Mouse (Mus musculus) hindbrain, embryonic 14.5 days (tissue): ENCODE results near the gene Usp37. TPM values are rescaled to one million over a fixed set of nuclear protein-coding genes. Genes with fewer than 3 reads are reported as not detected.

Source experiments
- ATAC-seq: fragments of 200-750 bp; cut with Nextera tagmentation; 2 replicates; pipeline ENCODE4 v1.8.0; 2017; ENCODE audit warnings: moderate number of reproducible peaks, mild to moderate bottlenecking, moderate TSS enrichment, moderate library complexity; ENCODE audit not compliant: low FRiP score
- DNase-seq: peaks from one replicate; pipeline ENCODE4 v3.0.0-alpha.2; 2015; ENCODE audit warnings: low spot score
- H3K27ac ChIP-seq: fragments of 300-500 bp; sonication (generic); 2 replicates; pipeline ENCODE4 v1.5.1; 2014; ENCODE audit warnings: mild to moderate bottlenecking, moderate library complexity
- H3K27me3 ChIP-seq: fragments of 300-500 bp; sonication (generic); 2 replicates; pipeline ENCODE4 v1.6.1; 2014; ENCODE audit warnings: mild to moderate bottlenecking, low read length, mixed read lengths; ENCODE audit not compliant: control insufficient read depth, insufficient read depth
- H3K36me3 ChIP-seq: fragments of 300-500 bp; sonication (generic); replicated peaks from 2 replicates; pipeline ENCODE4 v1.6.1; 2014; ENCODE audit not compliant: control insufficient read depth, insufficient read depth
- H3K4me1 ChIP-seq: fragments of 300-500 bp; sonication (generic); replicated peaks from 2 replicates; pipeline ENCODE4 v1.6.1; 2014; ENCODE audit warnings: antibody characterized with exemption, low read length, mixed read lengths; ENCODE audit not compliant: control insufficient read depth, insufficient read depth
- H3K4me2 ChIP-seq: fragments of 300-500 bp; sonication (generic); replicated peaks from 2 replicates; pipeline ENCODE4 v1.6.1; 2014; ENCODE audit warnings: mild to moderate bottlenecking, moderate library complexity
- H3K4me3 ChIP-seq: fragments of 300-500 bp; sonication (generic); replicated peaks from 2 replicates; pipeline ENCODE4 v1.5.1; 2014; ENCODE audit warnings: mild to moderate bottlenecking, low read length
- H3K9ac ChIP-seq: fragments of 300-500 bp; sonication (generic); 2 replicates; pipeline ENCODE4 v1.6.1; 2014
- H3K9me3 ChIP-seq: fragments of 300-500 bp; sonication (generic); 2 replicates; pipeline ENCODE4 v1.6.1; 2016; ENCODE audit warnings: low read length; ENCODE audit not compliant: control insufficient read depth
- WGBS: fragments of 180-500 bp; shearing (Covaris S2); extraction: QIAGEN DNeasy Blood & Tissue Kit; methylation state at CpG from one replicate; pipeline ENCODE4 v1.1.7; 2014; 5-methylcytosine and 5-hydroxymethylcytosine counted together
- polyA plus RNA-seq: library from polyadenylated mRNA; unstranded; fragments of >200 nt; fragmentation: Nextera tagmentation; extraction: Ambion mirVana; gene quantifications from 2 replicates; pipeline ENCODE4 v1.2.1, GENCODE M21; 2014

The Usp37 gene
- polyA plus RNA-seq, 1 experiment from 2014 or later: 26.5 TPM

DNA sequence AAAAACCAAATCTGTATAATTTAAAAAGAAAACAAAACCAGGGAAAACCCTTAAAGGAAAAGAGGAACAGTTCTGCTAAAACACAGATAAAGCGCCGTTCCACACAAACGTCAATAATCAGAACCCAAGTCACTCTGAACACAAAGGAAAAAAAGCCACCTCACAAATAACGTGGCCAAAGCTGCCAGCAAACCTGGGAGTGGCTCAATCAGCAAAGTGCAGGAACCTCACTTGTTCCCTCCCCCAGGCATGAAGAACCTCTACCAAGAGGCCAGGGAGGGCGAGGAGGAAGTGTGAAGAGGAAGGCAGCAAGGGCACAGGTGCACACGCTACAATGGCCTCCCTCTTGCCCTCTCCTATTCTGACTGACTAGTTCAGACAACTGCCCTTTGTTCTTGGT lies 108.5 kb downstream of the Usp37 start:
- Histone ChIP-seq H3K9ac (no peak overlapping the region), H3K9me3 (no peaks in the 10 kb centered on the region), H3K27me3 (no peaks in the 10 kb centered on the region), H3K4me3 (no peak overlapping the region), H3K27ac (no peak overlapping the region), H3K4me1 (no peaks in the 10 kb centered on the region), H3K36me3 (peaks cover 38% of the 10 kb centered on the region), H3K4me2 (no peak overlapping the region)
- ATAC-seq: no peak
- no peak for DNase-seq
- WGBS: 93% methylated on average over 6 of the region's 6 CpGs

DNA sequence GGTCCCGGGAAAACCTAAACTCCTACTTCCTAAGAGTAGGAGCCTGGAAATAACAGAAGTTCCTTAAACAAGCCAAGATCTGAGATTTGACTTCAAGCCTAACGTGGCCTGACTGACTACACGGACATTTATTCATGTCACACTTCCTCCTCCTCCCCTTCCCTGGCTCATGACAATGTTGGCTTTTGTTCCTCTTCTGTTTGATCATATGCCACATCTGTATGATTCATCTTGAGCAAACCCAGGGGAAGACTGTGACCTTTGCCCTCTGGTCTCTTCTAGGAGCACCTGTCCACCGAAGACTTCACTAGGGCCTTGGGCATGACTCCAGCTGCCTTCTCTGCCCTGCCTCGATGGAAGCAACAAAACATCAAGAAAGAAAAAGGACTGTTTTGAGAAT lies 109.5 kb downstream of the Usp37 start:
- Histone ChIP-seq H3K27me3 (no peaks in the 10 kb centered on the region), H3K4me3 (no peak overlapping the region), H3K27ac (no peak overlapping the region), H3K4me2 (no peak overlapping the region), H3K4me1 (no peaks in the 10 kb centered on the region), H3K9me3 (no peaks in the 10 kb centered on the region), H3K9ac (no peak overlapping the region), H3K36me3 (peaks cover 28% of the 10 kb centered on the region)
- DNase-seq: no peak
- WGBS: 70% methylated on average over 5 of the region's 5 CpGs
- no peak for ATAC-seq

DNA sequence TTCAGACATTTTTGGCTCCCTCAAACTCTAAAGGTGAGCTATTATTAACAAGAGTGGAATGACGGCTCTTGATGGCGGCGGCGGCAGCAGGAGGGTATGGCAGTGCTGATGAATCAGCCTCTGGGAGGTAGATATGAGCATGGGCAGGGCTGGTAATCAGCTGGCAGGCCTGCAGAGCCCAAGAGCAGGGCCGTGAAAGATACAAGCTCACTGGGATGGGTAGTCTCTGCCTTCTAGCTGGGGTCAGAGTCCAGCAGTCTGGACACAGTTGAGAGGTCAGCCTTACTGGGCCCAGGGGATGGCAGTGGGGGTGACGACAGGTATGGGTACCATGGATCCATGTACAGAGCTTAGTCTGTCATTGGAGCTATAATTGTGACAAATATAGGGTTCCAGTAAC lies 110.9 kb downstream of the Usp37 start:
- no peak for DNase-seq
- no peak overlapping the region for H3K4me2 ChIP-seq
- H3K4me3 ChIP-seq: no peak overlapping the region
- H3K27ac ChIP-seq: no peak overlapping the region
- H3K9ac ChIP-seq: no peak overlapping the region
- H3K9me3 ChIP-seq: no peaks in the 10 kb centered on the region
- peaks cover 14% of the 10 kb centered on the region for H3K36me3 ChIP-seq
- no peaks in the 10 kb centered on the region for H3K4me1 ChIP-seq
- no peaks in the 10 kb centered on the region for H3K27me3 ChIP-seq
- no peak for ATAC-seq
- 91% methylated on average over 6 of the region's 6 CpGs for WGBS

DNA sequence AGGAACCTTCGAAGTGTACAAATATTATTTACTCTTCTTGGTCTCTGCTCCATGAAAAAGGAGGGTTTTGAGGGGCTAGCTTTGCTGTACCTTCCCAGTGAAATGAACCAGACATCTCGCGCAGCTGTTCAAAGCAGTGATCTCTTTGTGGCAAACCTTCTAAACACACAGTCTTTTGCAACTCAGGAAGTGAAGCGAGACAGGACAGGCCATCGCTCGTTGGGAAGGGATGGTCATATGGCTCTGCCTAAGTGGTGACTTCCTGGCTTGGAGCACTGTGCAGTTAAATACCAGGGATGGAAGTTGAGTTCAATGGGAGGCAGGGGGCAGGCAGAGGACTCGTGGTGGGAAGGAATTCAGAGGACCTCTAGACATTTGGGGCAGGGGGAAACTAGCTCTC lies 118.2 kb downstream of the Usp37 start:
- Histone ChIP-seq H3K36me3 (no peaks in the 10 kb centered on the region), H3K9me3 (no peaks in the 10 kb centered on the region), H3K4me3 (no peak overlapping the region), H3K27ac (no peak overlapping the region), H3K9ac (no peak overlapping the region), H3K27me3 (no peaks in the 10 kb centered on the region), H3K4me1 (no peaks in the 10 kb centered on the region), H3K4me2 (no peak overlapping the region)
- DNase-seq (no peak), ATAC-seq (no peak)
- WGBS: 79% methylated on average over 7 of the region's 7 CpGs

DNA sequence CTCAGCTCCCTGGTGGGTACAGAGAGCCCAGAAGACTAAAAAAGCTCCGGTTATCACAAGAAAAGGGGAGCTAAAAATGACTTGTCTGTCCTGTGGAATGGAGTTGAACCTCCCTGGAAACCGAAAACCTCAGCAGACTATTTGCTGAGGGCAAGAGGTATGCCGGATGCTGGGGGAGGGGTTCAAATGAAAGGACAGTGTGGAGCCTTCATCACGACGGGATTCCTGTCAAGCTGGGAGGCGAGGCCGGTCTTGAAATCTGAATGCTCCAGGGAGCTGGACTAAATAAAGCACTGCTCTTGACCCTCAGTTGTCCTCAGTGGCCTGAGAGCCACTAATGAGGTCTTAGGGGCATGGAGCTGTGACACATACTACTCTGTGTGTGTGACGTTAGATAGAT lies 120.9 kb downstream of the Usp37 start:
- Histone ChIP-seq H3K4me2 (no peak overlapping the region), H3K9me3 (no peaks in the 10 kb centered on the region), H3K9ac (no peak overlapping the region), H3K4me3 (no peak overlapping the region), H3K36me3 (no peaks in the 10 kb centered on the region), H3K4me1 (no peaks in the 10 kb centered on the region), H3K27me3 (no peaks in the 10 kb centered on the region), H3K27ac (no peak overlapping the region)
- DNase-seq: no peak
- ATAC-seq: no peak
- WGBS: 21% methylated on average over 8 of the region's 8 CpGs

DNA sequence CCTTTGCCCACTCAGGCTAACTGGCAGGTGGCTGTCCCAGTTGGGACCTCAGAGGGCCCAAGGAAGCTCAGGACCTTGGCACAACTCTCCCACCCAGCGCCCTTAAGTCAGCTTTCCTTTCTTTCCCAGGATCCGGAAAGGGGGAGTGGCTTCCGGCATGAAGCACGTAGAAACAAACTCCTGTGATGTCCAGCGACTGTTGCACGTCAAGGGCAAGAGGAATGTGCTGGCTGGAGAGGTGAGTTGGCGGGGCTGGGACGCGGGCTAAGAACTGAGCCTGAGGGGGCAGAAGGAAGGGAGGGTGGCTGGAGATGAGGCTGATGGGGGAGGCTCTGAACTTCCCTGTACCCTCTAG lies 124.7 kb downstream of the Usp37 start:
- Histone ChIP-seq H3K4me2 (no peak overlapping the region), H3K4me3 (no peak overlapping the region), H3K9ac (no peak overlapping the region), H3K27ac (no peak overlapping the region), H3K4me1 (no peaks in the 10 kb centered on the region), H3K36me3 (no peaks in the 10 kb centered on the region), H3K9me3 (no peaks in the 10 kb centered on the region), H3K27me3 (no peaks in the 10 kb centered on the region)
- DNase-seq: no peak
- no peak for ATAC-seq
- 72% methylated on average over 9 of the region's 9 CpGs for WGBS

DNA sequence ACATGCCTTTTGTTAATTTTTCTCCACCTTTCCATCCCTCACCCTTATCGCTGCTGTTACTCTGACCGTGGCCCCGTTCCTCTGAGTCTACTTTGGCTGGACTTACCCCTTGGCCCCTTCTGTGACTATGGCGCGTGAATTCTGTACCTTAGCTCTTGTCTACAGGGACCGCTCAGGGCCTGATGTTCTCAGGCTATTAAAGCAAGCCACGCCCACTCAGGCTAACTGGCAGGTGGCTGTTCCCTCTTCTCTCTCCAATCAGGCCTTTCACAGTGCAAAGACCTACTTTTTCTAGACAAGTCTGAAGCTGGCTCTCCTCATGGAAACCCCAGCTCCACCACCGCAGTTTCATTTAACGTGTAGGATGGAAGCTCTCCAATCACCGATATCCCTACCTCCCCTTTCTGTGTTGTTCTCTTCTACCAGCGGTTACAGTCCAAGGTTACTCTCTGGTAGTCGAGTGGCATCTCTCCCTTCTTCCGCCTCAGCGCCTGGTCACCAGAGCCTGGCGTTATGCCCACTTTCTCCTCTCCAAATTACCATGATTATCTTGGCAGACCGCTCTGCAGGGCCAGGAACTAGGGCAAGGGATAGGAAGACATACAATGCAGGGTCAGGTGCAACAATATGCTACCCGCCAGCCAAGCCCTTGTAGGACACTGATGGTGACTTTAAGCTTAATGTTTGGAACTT lies 125.2 kb downstream of the Usp37 start:
- Histone ChIP-seq H3K9ac (no peak overlapping the region), H3K4me3 (no peak overlapping the region), H3K4me1 (no peaks in the 10 kb centered on the region), H3K4me2 (no peak overlapping the region), H3K27ac (no peak overlapping the region), H3K27me3 (no peaks in the 10 kb centered on the region), H3K36me3 (no peaks in the 10 kb centered on the region), H3K9me3 (no peaks in the 10 kb centered on the region)
- DNase-seq: no peak
- WGBS: 82% methylated on average over 17 of the region's 17 CpGs
- no peak for ATAC-seq

DNA sequence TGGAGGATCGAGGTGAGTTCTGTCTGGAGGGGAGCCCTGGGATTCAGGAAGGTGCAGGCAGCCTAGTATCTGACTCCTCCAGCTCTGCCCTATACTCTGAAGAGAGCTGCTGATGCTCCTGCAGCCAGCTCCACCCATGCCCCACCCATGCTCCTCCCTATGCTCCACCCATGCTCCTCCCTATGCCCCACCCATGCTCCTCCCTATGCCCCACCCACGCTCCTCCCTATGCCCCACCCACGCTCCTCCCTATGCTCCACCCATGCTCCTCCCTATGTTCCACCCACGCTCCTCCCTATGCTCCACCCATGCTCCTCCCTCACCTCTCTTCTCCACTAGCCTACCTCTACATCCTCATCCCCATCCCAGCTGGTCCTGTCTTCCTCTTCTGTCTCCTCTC lies 128.9 kb downstream of the Usp37 start:
- 40% methylated on average over 4 of the region's 4 CpGs for WGBS
- no peak for ATAC-seq
- no peak overlapping the region for H3K4me3 ChIP-seq
- H3K36me3 ChIP-seq: no peaks in the 10 kb centered on the region
- no peaks in the 10 kb centered on the region for H3K9me3 ChIP-seq
- H3K27me3 ChIP-seq: no peaks in the 10 kb centered on the region
- no peak overlapping the region for H3K27ac ChIP-seq
- H3K4me1 ChIP-seq: no peaks in the 10 kb centered on the region
- H3K9ac ChIP-seq: no peak overlapping the region
- no peak overlapping the region for H3K4me2 ChIP-seq
- DNase-seq: no peak

DNA sequence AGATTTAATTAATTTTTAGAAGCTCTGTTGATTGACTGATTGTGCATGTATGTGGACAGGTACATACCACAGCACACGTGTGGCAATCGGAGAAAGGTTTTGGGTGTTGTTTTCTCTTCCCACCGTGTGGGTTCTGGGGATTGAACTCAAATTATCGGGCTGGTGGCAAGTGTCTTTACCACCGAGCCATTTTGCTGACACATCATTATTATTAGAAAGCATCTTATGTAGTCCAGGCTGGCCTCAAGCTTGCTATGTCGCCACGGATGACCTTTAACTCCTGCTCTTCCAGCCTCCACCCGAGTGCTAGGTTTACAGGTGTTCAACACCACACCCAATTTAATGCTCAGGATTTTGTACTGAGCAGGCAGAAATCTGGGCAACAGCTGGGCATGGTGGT lies 131.4 kb downstream of the Usp37 start:
- H3K4me2 ChIP-seq: no peak overlapping the region
- H3K9ac ChIP-seq: no peak overlapping the region
- H3K27me3 ChIP-seq: no peaks in the 10 kb centered on the region
- H3K36me3 ChIP-seq: no peaks in the 10 kb centered on the region
- H3K4me1 ChIP-seq: no peaks in the 10 kb centered on the region
- H3K9me3 ChIP-seq: no peaks in the 10 kb centered on the region
- DNase-seq (no peak), ATAC-seq (no peak)
- 81% methylated on average over 8 of the region's 8 CpGs for WGBS
- H3K4me3 ChIP-seq: no peak overlapping the region
- no peak overlapping the region for H3K27ac ChIP-seq

DNA sequence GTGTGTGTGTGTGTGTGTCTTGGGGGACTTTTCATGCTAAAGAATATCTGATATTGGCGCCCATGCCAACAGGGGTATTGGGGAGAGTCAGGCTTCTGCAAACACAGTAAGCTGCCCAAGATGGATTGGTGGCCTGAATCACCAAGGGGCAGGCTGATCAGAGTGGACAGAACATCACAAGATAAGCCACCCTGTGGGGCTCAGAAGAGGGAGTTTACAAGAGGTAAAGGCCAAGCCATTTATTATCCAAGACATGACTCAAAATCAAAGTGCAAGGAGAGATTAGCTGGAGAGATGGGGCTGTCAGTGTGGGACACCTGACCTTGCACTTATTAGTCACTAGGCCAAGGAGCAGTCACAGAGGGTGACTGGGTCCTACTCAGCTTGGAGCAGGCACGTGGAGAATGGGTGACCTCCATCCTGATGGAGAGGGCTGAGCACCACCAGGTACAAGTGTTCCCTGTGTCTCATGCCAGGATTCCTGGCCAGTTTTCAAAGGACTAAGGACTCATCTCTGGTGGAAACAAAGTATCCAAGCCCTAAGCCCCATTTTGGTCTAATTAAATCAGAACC lies 132.2 kb downstream of the Usp37 start:
- Histone ChIP-seq H3K27me3 (no peaks in the 10 kb centered on the region), H3K9ac (no peak overlapping the region), H3K4me2 (no peak overlapping the region), H3K4me3 (no peak overlapping the region), H3K9me3 (no peaks in the 10 kb centered on the region), H3K36me3 (no peaks in the 10 kb centered on the region), H3K4me1 (no peaks in the 10 kb centered on the region), H3K27ac (no peak overlapping the region)
- no peak for DNase-seq
- 63% methylated on average over 2 of the region's 2 CpGs for WGBS
- ATAC-seq: no peak
